Mouse (Mus musculus): ENCODE measurements around the gene S100a11. TPM values are rescaled to one million over a fixed set of nuclear protein-coding genes. Genes with fewer than 3 reads are reported as not detected.

Gene S100a11
- polyA plus RNA-seq, 1 experiment, result not detected

DNA sequence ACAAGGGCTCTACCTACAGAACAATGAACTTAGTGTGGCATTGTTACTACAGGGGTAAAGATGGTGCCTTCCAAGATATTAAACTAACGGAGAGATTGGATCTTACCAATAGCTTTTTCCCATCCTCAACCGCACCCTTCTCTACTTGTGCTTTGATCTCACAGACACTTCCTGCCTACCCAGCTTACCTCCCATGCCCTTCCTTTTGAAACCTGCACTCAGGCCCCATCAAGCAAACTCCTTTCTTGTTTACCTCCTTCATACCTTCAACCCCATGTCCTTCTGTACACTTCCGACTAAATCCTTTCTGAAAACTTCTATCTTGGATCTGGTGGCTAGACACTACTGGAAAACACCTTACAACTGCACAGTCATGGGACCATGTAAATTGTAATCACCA, 5.7 kb upstream of the S100a11 start:
- WGBS, result 94% methylated on average over 3 of the region's 3 CpGs
- no peak overlapping the region for H3K27ac ChIP-seq (ENCODE audit: insufficient read depth, low read depth, low read length)
- no peaks in the 10 kb centered on the region for H3K4me1 ChIP-seq (ENCODE audit: control insufficient read depth, insufficient read depth, low read length)
- no peak overlapping the region for H3K4me3 ChIP-seq (ENCODE audit: insufficient read depth, low read depth, low read length)
- TF ChIP-seq CTCF (IDR thresholded peaks at IDR 0.05; ENCODE audit: insufficient read depth, low read depth, low read length) (no peak), POLR2A (IDR thresholded peaks at IDR 0.05; ENCODE audit: insufficient read depth, low read depth, low read length) (no peak)

DNA sequence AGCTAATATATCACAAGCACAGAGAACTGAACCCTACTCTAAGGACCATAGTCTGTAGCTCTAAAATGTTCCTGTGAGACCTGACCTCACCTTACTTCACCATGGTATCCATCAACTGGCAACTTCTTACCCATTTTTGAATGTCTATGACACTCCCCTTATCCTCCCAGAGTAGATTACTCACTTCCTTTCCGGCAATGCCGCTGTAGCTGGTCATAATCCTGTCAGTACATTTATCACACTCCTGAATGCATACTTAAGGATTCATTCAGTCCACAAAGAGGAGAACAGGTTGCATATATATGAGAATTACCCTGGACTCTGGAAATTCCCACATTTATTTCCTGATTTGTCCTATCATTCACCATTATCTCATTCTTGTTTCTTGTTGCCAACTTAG, 2.9 kb upstream of the S100a11 start:
- Histone ChIP-seq H3K4me1 (ENCODE audit: control insufficient read depth, insufficient read depth, low read length) (peaks cover 8% of the 10 kb centered on the region; the same call in 1 of the 2 replicates), H3K4me3 (ENCODE audit: insufficient read depth, low read depth, low read length) (no peak overlapping the region), H3K27ac (ENCODE audit: insufficient read depth, low read depth, low read length) (no peak overlapping the region)
- TF ChIP-seq POLR2A (IDR thresholded peaks at IDR 0.05; ENCODE audit: insufficient read depth, low read depth, low read length) (no peak), CTCF (IDR thresholded peaks at IDR 0.05; ENCODE audit: insufficient read depth, low read depth, low read length) (no peak)
- 95% methylated on average over 2 of the region's 2 CpGs for WGBS

DNA sequence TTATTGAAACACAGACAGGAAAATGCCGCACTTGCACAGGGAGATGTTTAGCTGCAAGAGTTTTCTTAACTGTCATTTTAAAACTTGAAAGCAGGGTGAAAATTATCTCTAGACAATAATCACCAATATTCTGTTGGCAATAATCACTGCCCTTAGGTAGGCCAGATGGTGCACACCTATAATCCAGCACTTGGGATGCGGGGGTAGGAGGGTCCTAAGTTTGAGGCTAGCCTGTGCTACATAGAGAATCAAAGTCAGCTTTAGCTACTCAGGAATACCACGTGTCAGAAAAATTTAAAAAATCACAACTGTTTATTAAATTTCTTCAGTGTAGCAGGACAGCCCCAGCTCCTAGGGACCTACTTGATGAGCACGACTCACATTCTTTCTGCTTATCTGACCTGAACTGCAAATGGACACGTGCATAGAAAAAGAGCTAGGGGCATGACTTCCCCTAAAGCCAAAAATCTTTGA, 395 bp upstream of the S100a11 start:
- Histone ChIP-seq H3K27ac (ENCODE audit: insufficient read depth, low read depth, low read length) (no peak overlapping the region), H3K4me3 (ENCODE audit: insufficient read depth, low read depth, low read length) (no peak overlapping the region), H3K4me1 (ENCODE audit: control insufficient read depth, insufficient read depth, low read length) (peaks cover 8% of the 10 kb centered on the region; the same call in 1 of the 2 replicates)
- WGBS, result 66% methylated on average over 5 of the region's 5 CpGs
- TF ChIP-seq POLR2A (IDR thresholded peaks at IDR 0.05; ENCODE audit: insufficient read depth, low read depth, low read length), result no peak
- no peak for TF ChIP-seq CTCF (IDR thresholded peaks at IDR 0.05; ENCODE audit: insufficient read depth, low read depth, low read length)

DNA sequence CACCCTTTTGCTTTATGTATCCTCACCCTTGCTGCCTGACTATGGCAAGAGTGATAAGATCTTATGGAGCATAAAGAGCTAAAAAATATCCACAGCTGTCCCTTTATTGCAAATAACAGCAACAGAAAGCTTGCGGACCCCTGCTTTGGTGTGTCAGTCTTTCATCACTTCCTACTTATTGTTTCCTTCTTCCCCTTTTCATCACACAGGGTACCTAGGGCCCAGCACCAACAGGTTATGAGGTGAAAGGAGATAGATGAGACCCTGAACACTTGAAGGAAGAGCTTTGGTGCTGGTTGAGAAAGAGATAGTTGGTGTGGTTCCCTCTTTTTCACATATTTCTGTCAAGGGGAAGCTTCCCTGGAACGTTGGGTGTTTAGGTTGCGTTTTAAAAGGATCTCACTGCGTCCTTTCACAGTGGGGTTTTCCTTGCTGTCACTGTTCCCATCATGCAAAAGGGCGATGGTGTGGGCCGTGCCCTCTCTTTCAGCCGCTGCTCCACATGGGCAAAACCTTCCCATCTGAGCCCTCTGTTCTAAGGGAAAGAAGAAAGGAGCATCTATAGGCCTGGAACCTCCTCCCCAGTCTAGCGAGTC, 1.3 kb downstream of the S100a11 start:
- Histone ChIP-seq H3K4me1 (ENCODE audit: control insufficient read depth, insufficient read depth, low read length) (peaks cover 8% of the 10 kb centered on the region; the same call in 1 of the 2 replicates), H3K27ac (ENCODE audit: insufficient read depth, low read depth, low read length) (no peak overlapping the region), H3K4me3 (ENCODE audit: insufficient read depth, low read depth, low read length) (no peak overlapping the region)
- WGBS, result 91% methylated on average over 8 of the region's 8 CpGs
- TF ChIP-seq CTCF (IDR thresholded peaks at IDR 0.05; ENCODE audit: insufficient read depth, low read depth, low read length), result no peak
- no peak for TF ChIP-seq POLR2A (IDR thresholded peaks at IDR 0.05; ENCODE audit: insufficient read depth, low read depth, low read length)

DNA sequence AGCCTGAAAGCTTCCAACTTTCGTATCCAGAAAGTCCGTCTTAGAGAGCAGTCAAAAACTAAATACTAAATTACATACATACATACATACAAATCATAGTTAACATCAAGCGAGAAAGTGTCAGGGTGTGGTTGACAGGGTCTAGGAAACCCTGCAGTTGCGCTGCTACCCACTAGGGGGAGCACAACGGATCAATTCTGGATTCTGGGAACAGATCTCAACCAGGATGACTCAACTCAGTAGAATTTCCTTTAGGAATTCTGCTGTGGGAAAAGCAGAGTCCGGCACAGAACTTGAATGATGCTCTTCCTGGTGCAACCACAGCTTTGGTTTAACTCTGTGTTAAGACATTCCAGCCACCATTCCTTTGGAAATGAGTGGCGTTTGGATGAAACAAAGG, 2.3 kb downstream of the S100a11 start:
- no peak overlapping the region for H3K4me3 ChIP-seq (ENCODE audit: insufficient read depth, low read depth, low read length)
- H3K27ac ChIP-seq (ENCODE audit: insufficient read depth, low read depth, low read length), result no peak overlapping the region
- 49% methylated on average over 7 of the region's 7 CpGs for WGBS
- peaks cover 8% of the 10 kb centered on the region; the same call in 1 of the 2 replicates for H3K4me1 ChIP-seq (ENCODE audit: control insufficient read depth, insufficient read depth, low read length)
- TF ChIP-seq CTCF (IDR thresholded peaks at IDR 0.05; ENCODE audit: insufficient read depth, low read depth, low read length) (no peak), POLR2A (IDR thresholded peaks at IDR 0.05; ENCODE audit: insufficient read depth, low read depth, low read length) (no peak)

DNA sequence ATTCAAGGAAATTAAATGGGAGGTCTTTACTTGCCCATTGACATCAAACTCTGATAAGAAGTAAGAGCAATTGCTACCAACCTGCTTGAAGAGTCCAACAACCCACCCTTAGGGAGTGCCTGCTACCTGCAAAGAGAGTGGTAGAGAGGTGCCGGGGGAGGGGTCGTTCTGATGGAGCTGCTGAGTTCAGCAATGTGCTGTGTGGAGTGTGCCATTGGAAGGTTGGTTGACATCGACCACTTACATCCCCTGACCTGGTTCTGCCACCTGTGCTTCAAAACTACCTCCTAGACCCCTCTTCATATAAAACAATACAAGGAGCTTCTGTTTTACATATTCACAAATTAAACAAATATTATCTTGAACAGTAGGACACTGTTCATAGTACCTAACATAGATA, 7.0 kb downstream of the S100a11 start:
- Histone ChIP-seq H3K27ac (ENCODE audit: insufficient read depth, low read depth, low read length) (no peak overlapping the region), H3K4me3 (ENCODE audit: insufficient read depth, low read depth, low read length) (no peak overlapping the region), H3K4me1 (ENCODE audit: control insufficient read depth, insufficient read depth, low read length) (no peaks in the 10 kb centered on the region)
- 89% methylated on average over 3 of the region's 3 CpGs for WGBS
- TF ChIP-seq POLR2A (IDR thresholded peaks at IDR 0.05; ENCODE audit: insufficient read depth, low read depth, low read length) (no peak), CTCF (IDR thresholded peaks at IDR 0.05; ENCODE audit: insufficient read depth, low read depth, low read length) (no peak)

DNA sequence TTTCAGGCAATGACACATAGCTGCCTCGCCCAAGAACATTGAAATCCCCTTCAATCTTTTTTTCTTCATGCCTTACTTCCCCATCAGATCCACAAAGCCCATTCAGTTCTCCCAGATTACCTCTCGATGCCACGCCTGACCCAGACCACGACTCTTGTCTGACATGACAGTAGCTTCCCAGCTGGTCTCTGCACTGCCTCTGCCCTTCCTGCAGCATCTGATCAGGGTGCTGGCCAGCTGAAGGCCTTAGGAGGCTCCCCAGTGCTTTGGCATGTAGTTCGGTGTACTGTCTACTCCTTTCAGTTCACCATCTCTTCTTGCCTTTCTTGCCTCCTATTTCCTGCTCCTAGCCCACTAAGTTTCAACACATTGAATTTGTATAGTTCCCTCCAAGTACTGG, 8.5 kb downstream of the S100a11 start:
- no peak overlapping the region for H3K27ac ChIP-seq (ENCODE audit: insufficient read depth, low read depth, low read length)
- H3K4me1 ChIP-seq (ENCODE audit: control insufficient read depth, insufficient read depth, low read length), result no peaks in the 10 kb centered on the region
- TF ChIP-seq POLR2A (IDR thresholded peaks at IDR 0.05; ENCODE audit: insufficient read depth, low read depth, low read length) (no peak), CTCF (IDR thresholded peaks at IDR 0.05; ENCODE audit: insufficient read depth, low read depth, low read length) (no peak)
- no peak overlapping the region for H3K4me3 ChIP-seq (ENCODE audit: insufficient read depth, low read depth, low read length)
- 88% methylated on average over 5 of the region's 5 CpGs for WGBS

DNA sequence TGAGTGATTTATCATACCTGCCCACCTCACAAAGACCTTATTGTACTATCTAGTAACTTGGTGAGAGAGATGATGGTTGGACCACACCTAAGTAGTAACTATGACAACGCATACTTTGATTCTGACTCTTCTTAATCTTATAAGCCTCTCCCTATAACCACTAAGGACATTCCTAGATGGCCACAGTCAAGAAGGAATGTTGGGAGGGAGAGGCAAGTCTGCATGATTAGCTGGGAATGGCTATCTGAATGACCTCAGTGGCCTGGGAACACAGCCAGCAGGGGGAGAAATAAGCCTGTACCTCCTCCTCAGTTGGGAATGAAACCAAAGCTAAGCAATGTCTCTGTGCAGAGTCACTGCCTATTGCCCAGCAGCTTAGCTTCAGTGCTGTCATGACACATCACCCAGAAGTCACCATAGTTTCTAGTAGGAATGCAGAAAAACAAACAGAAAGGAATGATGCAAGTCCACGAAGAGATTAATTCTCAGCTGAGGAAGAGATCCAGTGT, 16.8 kb downstream of the S100a11 start:
- Histone ChIP-seq H3K27ac (ENCODE audit: insufficient read depth, low read depth, low read length) (no peak overlapping the region), H3K4me1 (ENCODE audit: control insufficient read depth, insufficient read depth, low read length) (no peaks in the 10 kb centered on the region), H3K4me3 (ENCODE audit: insufficient read depth, low read depth, low read length) (no peak overlapping the region)
- 63% methylated on average over 2 of the region's 2 CpGs for WGBS
- TF ChIP-seq POLR2A (IDR thresholded peaks at IDR 0.05; ENCODE audit: insufficient read depth, low read depth, low read length) (no peak), CTCF (IDR thresholded peaks at IDR 0.05; ENCODE audit: insufficient read depth, low read depth, low read length) (no peak)

DNA sequence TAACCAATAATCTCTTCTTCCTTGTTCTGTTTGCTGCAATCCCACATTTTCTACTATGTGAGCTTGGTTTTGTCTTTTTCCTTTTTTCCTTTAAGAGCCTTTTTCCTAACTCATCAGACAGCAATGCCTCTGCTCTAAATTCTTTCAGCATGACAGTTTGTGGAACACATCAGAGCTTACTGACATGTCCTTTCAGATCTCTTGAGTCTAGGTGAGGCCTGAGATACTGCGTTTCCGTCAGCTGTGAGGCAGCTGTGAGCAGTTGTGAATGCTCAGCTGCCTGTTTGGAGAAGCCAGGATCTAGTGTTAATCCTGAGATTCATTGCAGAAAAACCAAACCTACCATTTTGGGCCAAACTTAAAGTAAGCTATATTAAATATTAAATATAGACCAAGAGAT, 18.2 kb downstream of the S100a11 start:
- 90% methylated on average over 2 of the region's 2 CpGs for WGBS
- TF ChIP-seq CTCF (IDR thresholded peaks at IDR 0.05; ENCODE audit: insufficient read depth, low read depth, low read length) (no peak), POLR2A (IDR thresholded peaks at IDR 0.05; ENCODE audit: insufficient read depth, low read depth, low read length) (no peak)
- H3K27ac ChIP-seq (ENCODE audit: insufficient read depth, low read depth, low read length), result no peak overlapping the region
- no peak overlapping the region for H3K4me3 ChIP-seq (ENCODE audit: insufficient read depth, low read depth, low read length)
- no peaks in the 10 kb centered on the region for H3K4me1 ChIP-seq (ENCODE audit: control insufficient read depth, insufficient read depth, low read length)
